Mouse (Mus musculus) heart, adult 8-10 months (tissue): ENCODE results near the gene Phb2. TPM values are rescaled to one million over a fixed set of nuclear protein-coding genes. Genes with fewer than 3 reads are reported as not detected.

Source experiments
- DNase-seq: peaks from one replicate; pipeline ENCODE4 v3.0.0; 2022; ENCODE audit warnings: low spot score
- total RNA-seq, 4 experiments: library from RNA; stranded (reverse); gene quantifications; 2 replicates each; pipeline ENCODE4 v1.2.4; 2022

Gene Phb2
- total RNA-seq, 4 experiments from 2014 or later = 251 to 296 (median 279) TPM

- no peak for DNase-seq
Observed at GRCm38 (mm10) chr6:124690517-124690916, 21.6 kb upstream of the Phb2 start.

- DNase-seq = no peak
Observed at GRCm38 (mm10) chr6:124693243-124693981, 18.7 kb upstream of the Phb2 start.

GRCm38 (mm10) chr6:124694166-124694955, 17.8 kb upstream of the Phb2 start:
- DNase-seq = peak; percentile 62

- DNase-seq = no peak
Observed at GRCm38 (mm10) chr6:124696441-124697150, 15.5 kb upstream of the Phb2 start.

- no peak for DNase-seq
Observed at GRCm38 (mm10) chr6:124698751-124699150, 13.4 kb upstream of the Phb2 start.

GRCm38 (mm10) chr6:124699366-124699765, 12.8 kb upstream of the Phb2 start:
- DNase-seq = no peak

GRCm38 (mm10) chr6:124699962-124700610, 12.1 kb upstream of the Phb2 start:
- peak; percentile 56 for DNase-seq

- DNase-seq = no peak
Observed at GRCm38 (mm10) chr6:124701338-124701737, 10.8 kb upstream of the Phb2 start.

GRCm38 (mm10) chr6:124702102-124702783, 9.9 kb upstream of the Phb2 start:
- DNase-seq = no peak

GRCm38 (mm10) chr6:124702784-124703103, 9.4 kb upstream of the Phb2 start:
- DNase-seq = peak; percentile 62

GRCm38 (mm10) chr6:124703789-124704188, 8.3 kb upstream of the Phb2 start:
- DNase-seq = no peak

- no peak for DNase-seq
Observed at GRCm38 (mm10) chr6:124704417-124704816, 7.7 kb upstream of the Phb2 start.

- DNase-seq = no peak
Observed at GRCm38 (mm10) chr6:124706061-124706627, 6.0 kb upstream of the Phb2 start.

GRCm38 (mm10) chr6:124708289-124708889, 3.7 kb upstream of the Phb2 start:
- DNase-seq = no peak

GRCm38 (mm10) chr6:124712918-124713317, 782 bp downstream of the Phb2 start:
- no peak for DNase-seq

GRCm38 (mm10) chr6:124716864-124717490, 4.8 kb downstream of the Phb2 start:
- DNase-seq = no peak

GRCm38 (mm10) chr6:124717968-124718367, 5.8 kb downstream of the Phb2 start:
- DNase-seq = no peak

- DNase-seq = no peak
Observed at GRCm38 (mm10) chr6:124718703-124719102, 6.6 kb downstream of the Phb2 start.

GRCm38 (mm10) chr6:124719354-124719978, 7.3 kb downstream of the Phb2 start:
- DNase-seq = no peak

- no peak for DNase-seq
Observed at GRCm38 (mm10) chr6:124720904-124721303, 8.8 kb downstream of the Phb2 start.
